22 mouse cellular contexts compared by ENCODE assay signal in the genomic region with DNA sequence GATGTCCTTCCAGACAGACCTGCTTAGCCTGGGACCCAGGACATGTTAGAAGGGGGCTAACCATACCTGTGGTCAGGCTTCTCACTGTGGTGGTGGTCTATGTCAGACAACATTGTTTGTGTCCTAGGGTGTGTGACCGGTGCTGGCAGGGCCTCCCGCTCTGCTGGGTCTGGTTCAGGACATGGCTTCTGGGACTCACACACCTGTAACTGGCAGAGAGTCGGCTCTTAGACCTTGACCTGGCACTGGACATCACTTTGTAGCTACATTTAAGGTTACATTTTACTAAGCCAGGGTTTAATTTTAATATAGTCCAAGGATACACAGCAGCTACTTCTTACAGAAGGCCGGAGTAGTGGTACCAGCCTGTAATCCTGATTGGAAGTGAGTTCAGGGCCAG. TPM values are rescaled to one million over a fixed set of nuclear protein-coding genes. Genes with fewer than 3 reads are reported as not detected.
DNase-seq lines count a peak whose midpoint lies in the region; ATAC-seq and TF ChIP-seq lines count a peak whose summit lies in the region.
"Had no signal": no experiment of that assay in that cellular context is flagged by ENCODE, and none has a peak within 500 bp of the region (broad histone marks: within the 10 kb centered on the region; RNA-seq: fewer than 3 reads in every experiment).

No protein-coding gene starts in this region.

- H3K36me3 ChIP-seq in heart, embryonic 10.5 days: peaks cover 8% of the 10 kb centered on the region
- H3K36me3 ChIP-seq in kidney, adult 2 months (ENCODE audit: control insufficient read depth, insufficient read depth, low read length): no peaks in the 10 kb centered on the region
- peaks cover 12% of the 10 kb centered on the region; the same call in 1 of the 2 replicates for H3K36me3 ChIP-seq in kidney, postnatal 0 days (ENCODE audit: insufficient read depth, low read length)

- no peak for ATAC-seq in kidney, postnatal 0 days (replicated peaks; ENCODE audit: low FRiP score, low read depth)
- ATAC-seq: activated CD4-positive, CD25-positive, alpha-beta regulatory T cell, adult 4 months; forebrain, embryonic 13.5 days; forebrain, embryonic 16.5 days; hindbrain, embryonic 16.5 days had no signal

- no peak for DNase-seq in heart, embryonic 10.5 days (ENCODE audit: low spot score)
- no peak for DNase-seq in heart, postnatal 36 days
- DNase-seq in kidney, adult 2 months: peak; percentile 81
- no peak for DNase-seq in kidney, adult 18-20 months
- no peak for DNase-seq in kidney, postnatal 0 days (ENCODE audit: low spot score)
- DNase-seq in kidney, postnatal 4 days: no peak
- DNase-seq: adrenal gland, adult 8-10 months; adrenal gland, postnatal 25 days; cerebellum, adult 11-12 months; cerebellum, adult 8-10 months; cerebellum, postnatal 14 days; gastrocnemius, postnatal 10 days; gastrocnemius, postnatal 36 days; heart, adult 2 months had no signal

- WGBS in heart, embryonic 10.5 days: 88% methylated on average over 4 of the region's 4 CpGs
- WGBS in kidney, adult 2 months: 48% methylated on average over 4 of the region's 4 CpGs
- WGBS in kidney, postnatal 0 days: 89% methylated on average over 4 of the region's 4 CpGs

- H3K9ac ChIP-seq in kidney, postnatal 0 days (ENCODE audit: low read depth, low read length): no peak overlapping the region
- H3K9ac ChIP-seq: forebrain, embryonic 13.5 days; hindbrain, embryonic 13.5 days had no signal

- H3K9me3 ChIP-seq in heart, embryonic 10.5 days: no peaks in the 10 kb centered on the region
- H3K9me3 ChIP-seq in kidney, postnatal 0 days (replicated peaks; ENCODE audit: low read length): no peaks in the 10 kb centered on the region
- H3K9me3 ChIP-seq: forebrain, embryonic 10.5 days; forebrain, embryonic 13.5 days; hindbrain, embryonic 10.5 days; hindbrain, embryonic 13.5 days had no signal

- TF ChIP-seq CTCF in kidney, adult 2 months (conservative IDR thresholded peaks at IDR 0.05; ENCODE audit: insufficient read depth, insufficient read length, low read depth, low read length): no peak
- TF ChIP-seq CTCF in kidney, postnatal 0 days (IDR thresholded peaks at IDR 0.05; ENCODE audit: low read depth): no peak

- TF ChIP-seq POLR2A in kidney, adult 2 months (IDR thresholded peaks at IDR 0.05; ENCODE audit: low read depth, low read length): no peak

- intact Hi-C loops in heart, postnatal 36 days (cut with DNase I): loop anchor here (10.0 kb wide), 1 partner anchor 108 kb away; no protein-coding TSS in a partner anchor

- H3K27me3 ChIP-seq in heart, embryonic 10.5 days (ENCODE audit: insufficient read depth, poor library complexity, severe bottlenecking): no peaks in the 10 kb centered on the region
- H3K27me3 ChIP-seq in kidney, adult 2 months (replicated peaks; ENCODE audit: control insufficient read depth, insufficient read depth, low read length): no peaks in the 10 kb centered on the region
- no peaks in the 10 kb centered on the region for H3K27me3 ChIP-seq in kidney, postnatal 0 days (ENCODE audit: insufficient read depth, low read length)
- H3K27me3 ChIP-seq: forebrain, embryonic 13.5 days; hindbrain, embryonic 13.5 days had no signal

- H3K27ac ChIP-seq in heart, embryonic 10.5 days: peak overlapping the region; percentile 24; the same call in 1 of the 2 replicates
- peak overlapping the region; percentile 81 for H3K27ac ChIP-seq in kidney, adult 2 months (ENCODE audit: insufficient read depth, low read depth, low read length)
- peak overlapping the region; percentile 25; the same call in 1 of the 2 replicates for H3K27ac ChIP-seq in kidney, postnatal 0 days
- H3K27ac ChIP-seq: forebrain, embryonic 10.5 days; forebrain, embryonic 13.5 days; heart, adult 2 months; hindbrain, embryonic 10.5 days; hindbrain, embryonic 13.5 days had no signal

- peaks cover 64% of the 10 kb centered on the region for H3K4me1 ChIP-seq in heart, embryonic 10.5 days
- peaks cover 51% of the 10 kb centered on the region for H3K4me1 ChIP-seq in kidney, adult 2 months (ENCODE audit: control insufficient read depth, insufficient read depth, low read length)
- no peaks in the 10 kb centered on the region; the same call in 1 of the 2 replicates for H3K4me1 ChIP-seq in kidney, postnatal 0 days (replicated peaks; ENCODE audit: insufficient read depth, low read length)

- H3K4me2 ChIP-seq in kidney, postnatal 0 days (ENCODE audit: low read length): no peak overlapping the region
- H3K4me2 ChIP-seq: forebrain, embryonic 13.5 days; heart, embryonic 11.5 days; hindbrain, embryonic 13.5 days had no signal

- no peak overlapping the region for H3K4me3 ChIP-seq in heart, embryonic 10.5 days
- H3K4me3 ChIP-seq in kidney, adult 2 months (ENCODE audit: insufficient read depth, low read depth, low read length): no peak overlapping the region
- no peak overlapping the region for H3K4me3 ChIP-seq in kidney, postnatal 0 days (replicated peaks; ENCODE audit: low read depth, low read length)
- H3K4me3 ChIP-seq: forebrain, embryonic 10.5 days; forebrain, embryonic 13.5 days; heart, adult 2 months; hindbrain, embryonic 10.5 days; hindbrain, embryonic 13.5 days had no signal

RNA-seq across cellular contexts. Expression of gene Pard6b, which starts 12.3 kb away (rescaled TPM):
- 12.2 and 15.0 TPM in 2 replicates for polyA plus RNA-seq in heart, embryonic 10.5 days (2016; fragmentation: Nextera tagmentation; extraction: Ambion mirVana)
- total RNA-seq in heart, postnatal 36 days (2021): 1 to 10 TPM; 2.7 to 3.1 TPM
- polyA plus RNA-seq in kidney, adult 2 months (2012; rRNA removed): 41.0 and 44.4 TPM in 2 replicates
- 28.6 and 29.6 TPM in 2 replicates for polyA plus RNA-seq in kidney, postnatal 0 days (2015; fragmentation: Nextera tagmentation; extraction: Ambion mirVana)

Comparison
In these comparisons a context has a peak if more than half of its experiments do, and no peak if none do; other contexts are left out.
1. H3K27ac ChIP-seq: peak in every context shown above with its lines; median percentile 81 in kidney, adult 2 months; 25 in kidney, postnatal 0 days; 24 in heart, embryonic 10.5 days.